Comparison of ENCODE assay signal across 8 mouse cellular contexts in the genomic region with DNA sequence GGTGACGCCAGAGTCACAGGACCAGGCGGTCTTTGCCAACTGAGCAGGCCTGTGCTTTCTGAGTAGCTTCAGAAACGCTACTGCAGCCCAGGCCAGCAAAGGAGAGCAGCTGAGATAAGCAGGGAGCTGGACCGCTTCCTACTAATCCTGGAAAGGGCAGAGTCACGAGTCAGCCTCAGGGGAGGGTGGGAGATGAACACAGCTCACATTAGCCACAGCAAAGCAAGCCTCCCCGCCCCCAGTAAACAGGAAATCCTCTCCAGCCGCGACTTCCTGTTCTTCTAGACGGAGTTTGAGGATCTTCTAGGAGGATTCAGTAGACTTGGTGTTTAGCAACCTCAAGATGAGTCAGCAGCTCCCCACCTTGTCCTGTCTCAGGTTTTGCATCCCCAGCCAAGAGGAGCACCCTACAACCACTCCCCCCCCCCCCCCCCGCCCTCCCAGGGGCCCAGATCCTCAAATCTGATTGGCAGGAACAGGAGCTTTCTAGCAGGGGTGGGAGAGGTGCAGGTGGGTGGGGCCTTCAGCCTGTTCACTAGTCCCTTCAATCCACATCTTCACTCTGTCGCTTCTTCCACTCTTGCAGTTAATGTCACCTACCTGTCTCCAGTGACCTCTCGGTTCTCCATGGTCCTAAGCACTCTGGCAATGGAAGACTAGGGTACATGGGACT. TPM values are rescaled to one million over a fixed set of nuclear protein-coding genes. Genes with fewer than 3 reads are reported as not detected.
A peak's percentile ranks its signal among the peaks of the same experiment; 100 is the strongest.
DNase-seq lines count a peak whose midpoint lies in the region; ATAC-seq and TF ChIP-seq lines count a peak whose summit lies in the region.

No protein-coding gene starts in this region.

- no peak for TF ChIP-seq CTCF in G1E (IDR thresholded peaks at IDR 0.05; ENCODE audit: low read depth, low read length)

- H3K9me3 ChIP-seq in G1E (replicated peaks): no peaks in the 10 kb centered on the region
- no peaks in the 10 kb centered on the region for H3K9me3 ChIP-seq in limb, embryonic 15.5 days

- H3K4me1 ChIP-seq in G1E (ENCODE audit: insufficient read depth, low read depth, low read length): peaks cover 28% of the 10 kb centered on the region
- peaks cover 8% of the 10 kb centered on the region; the same call in 1 of the 2 replicates for H3K4me1 ChIP-seq in limb, embryonic 15.5 days

- no peaks in the 10 kb centered on the region for H3K36me3 ChIP-seq in G1E (replicated peaks)
- H3K36me3 ChIP-seq in limb, embryonic 15.5 days: no peaks in the 10 kb centered on the region

- peak overlapping the region; percentile 3; the same call in 1 of the 2 replicates for H3K27ac ChIP-seq in limb, embryonic 15.5 days

- DNase-seq in left cerebral cortex, adult 9 months (ENCODE audit: low spot score in 2 of 2): peak; percentile 46 to 64
- DNase-seq in left cerebral cortex, adult 18-20 months (ENCODE audit: low spot score in 2 of 2): no peak
- DNase-seq in G1E (ENCODE audit: low spot score): peak; percentile 65
- DNase-seq in embryo, embryonic 11 days: peak; percentile 45
- peak; percentile 78 for DNase-seq in heart, postnatal 25 days (ENCODE audit: low spot score)
- DNase-seq in natural killer cell, adult 2 months (ENCODE audit: low spot score in 2 of 2): peak; percentile 82 to 85
- DNase-seq in frontal cortex, adult 2 months (ENCODE audit: extremely low spot score in 1 of 2, low spot score in 1 of 2): no peak

- ATAC-seq in G1E (ENCODE audit: extremely low read depth, insufficient number of reproducible peaks, low FRiP score, poor library complexity, severe bottlenecking): peak; percentile 88
- ATAC-seq in limb, embryonic 15.5 days (ENCODE audit: insufficient number of reproducible peaks, low FRiP score, low TSS enrichment, low read depth): peak; percentile 16; the same call in 1 of the 2 replicates

- no peak overlapping the region for H3K9ac ChIP-seq in limb, embryonic 15.5 days

- H3K4me3 ChIP-seq in G1E (ENCODE audit: low read depth, low read length): peak overlapping the region; percentile 36; the same call in 1 of the 2 replicates
- no peak overlapping the region for H3K4me3 ChIP-seq in limb, embryonic 15.5 days

- H3K4me2 ChIP-seq in limb, embryonic 15.5 days: no peak overlapping the region

- H3K27me3 ChIP-seq in G1E (ENCODE audit: insufficient read depth, low read length): no peaks in the 10 kb centered on the region
- no peaks in the 10 kb centered on the region for H3K27me3 ChIP-seq in limb, embryonic 15.5 days

- intact Hi-C loops in heart, postnatal 25 days (cut with DNase I): no loop called here

- WGBS in limb, embryonic 15.5 days: 44% methylated on average over 12 of the region's 12 CpGs

RNA-seq across cellular contexts. Expression of a gene that starts 21.7 kb away (rescaled TPM):
- 100 to 1,000 TPM; 250 TPM for total RNA-seq in left cerebral cortex, adult 18-20 months (2021)
- 0.92 and 2.2 TPM in 2 replicates for total RNA-seq in G1E (2014; fragmentation: Nextera tagmentation)
- total RNA-seq in G1E (2017): 0.27 and 0.29 TPM in 2 replicates
- polyA plus RNA-seq in G1E (2012): 0.14 and 0.21 TPM in 2 replicates
- 100 to 1,000 TPM; 149 to 156 TPM for total RNA-seq in heart, postnatal 25 days (2021)
- 54.1 and 60.5 TPM in 2 replicates for polyA plus RNA-seq in limb, embryonic 15.5 days (2015; fragmentation: Nextera tagmentation; extraction: Ambion mirVana)
- 285 and 316 TPM in 2 replicates for polyA plus RNA-seq in frontal cortex, adult 2 months (2012; rRNA removed)

Comparison
In these comparisons a context has a peak if more than half of its experiments do, and no peak if none do; other contexts are left out.
1. DNase-seq: peak in left cerebral cortex, adult 9 months (2 of 2), G1E (single experiment), embryo, embryonic 11 days (single experiment), heart, postnatal 25 days (single experiment) and natural killer cell, adult 2 months (2 of 2); none in left cerebral cortex, adult 18-20 months (0 of 2) and frontal cortex, adult 2 months (0 of 2).
2. RNA of a gene that starts 21.7 kb away (total RNA-seq): 250 TPM in left cerebral cortex, adult 18-20 months and 149 to 156 TPM in heart, postnatal 25 days; 0.27 to 2.2 TPM in G1E; every median in the first group is over 10 times any median in the second.